Mouse (Mus musculus) retina, adult 2 months (tissue): ENCODE measurements around the gene Apba1.

Experiments used
- DNase-seq: peaks from one replicate; pipeline ENCODE4 v3.0.0-alpha.2; 2012; ENCODE audit warnings: low read depth, low spot score

The Apba1 gene

GRCm38 (mm10) chr19:23874502-23874901 is 115.8 kb downstream of the Apba1 start:
- no peak for DNase-seq

DNA sequence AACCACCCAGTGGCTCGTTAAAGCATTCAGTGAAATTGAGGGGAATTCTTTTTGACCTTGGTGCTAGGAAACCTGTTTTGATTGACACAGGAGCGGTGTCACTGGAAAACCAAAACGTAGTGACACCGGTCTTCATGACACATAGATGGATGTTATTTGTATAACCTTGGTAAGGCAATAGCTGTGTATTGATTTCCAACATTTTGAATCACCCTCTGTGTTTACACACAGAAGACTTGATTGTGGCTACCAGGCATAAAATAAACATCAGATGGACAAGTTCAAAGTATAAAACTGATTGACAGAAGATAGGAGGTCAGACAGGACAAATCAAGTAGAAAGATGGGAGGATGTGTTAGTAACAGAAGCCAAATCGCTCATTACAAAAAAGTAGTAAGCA is 117.1 kb downstream of the Apba1 start:
- no peak for DNase-seq

- DNase-seq, result peak; percentile 26
These were observed 121.2 kb downstream of the Apba1 start for GRCm38 (mm10) chr19:23879862-23880261.

DNA sequence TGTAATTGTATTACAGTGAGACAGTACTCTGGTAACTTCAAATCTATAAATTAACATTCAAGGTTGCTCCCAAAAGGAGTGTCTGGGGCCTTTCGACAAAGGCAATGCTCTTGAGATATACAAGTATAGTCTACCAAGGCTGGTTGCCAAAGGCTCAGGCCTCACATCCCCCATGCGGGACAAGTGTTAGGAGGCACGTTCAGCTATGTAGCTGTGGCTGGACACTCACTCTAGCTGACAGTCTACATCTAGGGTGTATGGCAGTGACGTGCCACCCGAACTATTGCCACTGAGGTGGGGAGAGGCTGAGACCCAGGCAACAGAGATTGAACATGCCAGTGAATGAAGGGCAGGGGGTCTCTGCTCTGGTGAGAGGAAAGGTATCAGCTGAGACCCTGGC is 127.5 kb downstream of the Apba1 start:
- DNase-seq, result no peak

GRCm38 (mm10) chr19:23891421-23891820 is 132.7 kb downstream of the Apba1 start:
- no peak for DNase-seq

GRCm38 (mm10) chr19:23892633-23893032 is 133.9 kb downstream of the Apba1 start:
- no peak for DNase-seq

DNA sequence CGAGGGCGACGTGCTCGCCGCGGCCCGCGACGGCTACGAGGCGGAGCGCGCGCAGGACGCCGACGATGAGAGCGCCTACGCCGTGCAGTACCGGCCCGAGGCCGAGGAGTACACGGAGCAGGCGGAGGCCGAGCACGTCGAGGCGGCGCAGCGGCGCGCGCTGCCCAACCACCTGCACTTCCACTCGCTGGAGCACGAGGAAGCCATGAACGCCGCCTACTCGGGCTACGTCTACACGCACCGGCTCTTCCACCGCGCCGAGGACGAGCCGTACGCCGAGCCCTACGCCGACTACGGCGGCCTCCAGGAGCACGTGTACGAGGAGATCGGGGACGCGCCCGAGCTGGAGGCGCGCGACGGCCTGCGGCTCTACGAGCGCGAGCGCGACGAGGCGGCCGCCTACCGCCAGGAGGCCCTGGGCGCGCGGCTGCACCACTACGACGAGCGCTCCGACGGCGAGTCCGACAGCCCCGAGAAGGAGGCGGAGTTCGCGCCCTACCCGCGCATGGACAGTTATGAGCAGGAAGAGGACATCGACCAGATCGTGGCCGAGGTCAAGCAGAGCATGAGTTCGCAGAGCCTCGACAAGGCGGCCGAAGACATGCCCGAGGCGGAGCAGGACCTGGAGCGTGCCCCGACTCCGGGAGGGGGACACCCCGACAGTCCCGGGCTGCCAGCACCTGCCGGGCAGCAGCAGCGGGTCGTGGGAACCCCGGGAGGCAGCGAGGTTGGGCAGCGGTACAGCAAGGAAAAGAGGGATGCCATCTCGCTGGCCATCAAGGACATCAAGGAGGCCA is 134.6 kb downstream of the Apba1 start:
- DNase-seq, result no peak

- DNase-seq, result no peak
These were observed 135.3 kb downstream of the Apba1 start for GRCm38 (mm10) chr19:23893946-23894345.

- DNase-seq, result no peak
These were observed 136.1 kb downstream of the Apba1 start for GRCm38 (mm10) chr19:23894822-23895221.

- no peak for DNase-seq
These were observed 138.2 kb downstream of the Apba1 start for GRCm38 (mm10) chr19:23896915-23897314.

DNA sequence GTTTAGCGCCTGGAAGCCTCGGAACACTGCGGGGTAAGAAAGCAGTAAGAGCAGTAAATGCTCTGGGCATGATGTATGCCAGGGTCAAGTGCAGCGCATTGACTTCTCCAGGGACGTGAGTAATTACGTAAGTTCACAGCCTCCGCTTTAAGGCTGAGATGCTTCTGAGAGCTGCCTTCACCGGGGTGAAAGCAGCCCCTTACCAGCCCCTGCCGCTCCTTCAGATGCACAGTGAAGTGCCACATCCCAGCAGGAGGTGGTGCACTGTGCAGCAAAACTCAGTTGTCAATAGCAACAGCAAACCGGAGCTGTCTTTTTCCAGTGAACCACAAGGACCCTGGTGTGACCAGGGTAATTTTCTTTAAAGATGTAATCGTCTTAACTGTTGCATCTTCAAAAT is 139.8 kb downstream of the Apba1 start:
- DNase-seq, result no peak

DNA sequence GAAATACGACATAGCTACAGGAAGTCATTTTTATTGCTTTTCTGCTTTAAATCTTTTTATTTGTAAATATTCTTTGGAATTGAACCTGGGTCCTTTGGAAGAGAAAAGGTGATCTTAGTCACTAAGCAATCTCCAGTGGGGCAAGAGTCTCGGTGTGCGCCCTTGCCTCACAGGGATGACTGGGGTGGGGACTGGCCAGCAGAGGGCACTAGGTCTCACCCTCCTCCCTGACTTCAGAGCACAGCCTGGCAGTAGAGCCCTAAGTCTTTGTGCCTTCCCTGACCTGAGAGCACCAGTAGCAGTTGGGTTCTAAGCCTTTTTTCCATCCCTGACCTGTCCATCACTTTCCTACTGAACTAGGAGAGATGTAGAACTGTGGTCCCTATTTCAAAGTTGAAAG is 142.5 kb downstream of the Apba1 start:
- DNase-seq, result no peak

DNA sequence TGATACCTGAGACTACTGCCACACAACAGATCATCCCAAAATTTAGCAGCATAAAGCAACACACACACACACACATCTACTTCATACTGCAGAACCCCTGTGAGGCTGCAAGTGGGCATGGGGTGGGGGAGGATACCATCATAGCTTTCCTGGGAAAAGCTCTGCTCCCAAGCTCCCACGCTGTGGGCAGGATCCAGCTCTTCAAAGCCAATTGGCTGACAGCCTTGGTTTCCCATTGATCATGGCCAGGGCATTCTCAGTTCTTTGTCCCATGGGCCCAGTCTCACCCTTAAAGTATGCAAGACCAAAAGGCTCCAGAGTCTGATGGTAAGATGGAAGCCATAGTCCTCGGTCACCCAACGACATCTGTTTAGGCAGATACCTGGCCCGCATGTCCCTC is 143.1 kb downstream of the Apba1 start:
- no peak for DNase-seq

GRCm38 (mm10) chr19:23903066-23903465 is 144.4 kb downstream of the Apba1 start:
- no peak for DNase-seq

DNA sequence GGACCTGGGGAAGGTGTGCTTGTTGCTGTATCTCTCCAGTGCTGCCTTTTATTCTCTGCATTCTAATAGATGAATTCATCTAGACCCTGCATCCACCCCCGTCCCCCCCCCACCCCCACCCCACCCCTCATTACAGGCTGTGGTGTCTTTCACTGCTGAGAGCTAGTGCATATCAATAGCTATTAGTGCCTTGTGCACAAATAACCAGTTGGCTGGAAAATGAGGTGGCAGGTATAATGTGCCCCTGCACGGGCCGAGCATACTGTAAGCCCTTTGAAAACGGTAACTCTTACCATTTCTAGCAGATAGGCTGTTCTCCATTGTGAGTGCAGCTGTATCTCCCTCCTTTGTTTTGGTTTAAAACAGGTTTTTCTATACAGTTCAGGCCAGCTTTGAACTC is 146.2 kb downstream of the Apba1 start:
- DNase-seq, result no peak

DNA sequence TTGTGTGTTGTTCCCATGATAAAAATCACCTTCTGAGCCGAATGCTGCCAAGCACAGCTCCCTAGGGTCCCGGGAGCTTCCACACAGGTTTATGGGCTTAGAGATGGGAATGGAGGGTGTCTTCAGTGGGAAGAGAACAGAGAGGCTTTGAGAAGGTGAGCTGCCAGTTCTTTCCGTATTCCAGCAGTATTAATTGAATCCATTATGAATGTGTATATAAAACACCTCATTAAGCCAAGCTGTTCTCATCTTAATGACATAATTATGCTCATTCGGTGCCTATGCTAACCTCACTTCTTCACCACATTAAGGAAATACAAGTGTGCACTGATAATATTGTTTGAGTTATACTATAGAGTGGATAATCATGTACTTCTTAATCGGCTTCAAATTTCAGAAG is 147.1 kb downstream of the Apba1 start:
- DNase-seq, result no peak

DNA sequence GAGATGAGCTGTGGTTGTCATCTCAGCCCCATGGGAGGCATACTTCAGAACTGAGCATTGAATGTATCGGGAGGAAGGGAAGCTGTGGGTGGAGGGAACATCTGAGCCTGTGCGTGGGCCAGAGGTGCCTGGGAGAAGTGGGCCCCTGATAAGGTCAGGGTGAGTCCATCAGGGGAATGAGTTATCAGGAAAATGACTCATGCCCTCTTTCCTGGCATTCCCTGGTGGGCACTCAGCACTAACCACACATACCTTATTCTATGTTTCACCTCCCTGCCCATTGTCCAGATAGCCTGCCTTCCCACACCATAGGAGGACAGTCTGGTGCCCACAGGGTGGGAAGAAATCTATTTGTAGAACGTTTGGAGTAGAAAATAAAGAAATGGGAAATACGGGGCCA is 151.7 kb downstream of the Apba1 start:
- DNase-seq, result no peak

DNA sequence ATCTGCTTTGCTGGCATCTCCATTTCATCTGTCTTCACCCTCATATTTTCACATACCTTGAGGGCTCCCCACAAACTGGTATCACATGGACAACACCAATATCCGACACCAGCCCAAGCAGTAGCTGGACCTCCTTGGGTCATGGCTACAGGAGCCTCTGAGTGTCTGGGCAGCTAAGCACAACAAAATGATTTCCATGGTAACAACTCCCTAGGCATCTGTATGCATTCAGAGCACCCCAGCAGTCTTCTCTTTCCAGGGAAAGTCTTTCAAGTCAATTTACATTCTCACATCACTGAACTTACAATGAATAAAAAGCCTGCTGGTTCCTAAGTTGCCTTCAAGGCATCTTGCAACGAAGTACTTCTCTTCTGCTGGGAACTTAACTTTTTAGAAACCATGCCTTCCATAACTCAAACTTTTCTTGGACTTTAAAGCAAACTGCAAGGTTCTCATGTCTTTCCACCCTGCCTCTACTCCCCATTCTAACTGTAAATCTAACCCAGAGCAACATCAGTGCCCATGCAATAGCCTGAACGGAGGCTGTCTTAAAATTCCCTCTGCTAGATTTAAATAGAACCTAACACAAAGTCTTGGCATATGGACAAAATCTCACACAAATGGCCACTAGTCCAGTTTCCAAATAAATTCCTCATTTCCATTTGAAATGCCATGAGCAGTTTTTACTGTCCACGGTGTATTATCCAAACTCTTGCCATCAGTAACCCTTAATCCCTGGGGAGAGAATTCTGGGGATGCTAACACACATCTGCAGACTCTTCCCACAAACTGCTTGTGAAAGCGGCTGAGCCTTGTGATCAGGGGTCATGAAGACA is 160.9 kb downstream of the Apba1 start:
- DNase-seq, result no peak

DNA sequence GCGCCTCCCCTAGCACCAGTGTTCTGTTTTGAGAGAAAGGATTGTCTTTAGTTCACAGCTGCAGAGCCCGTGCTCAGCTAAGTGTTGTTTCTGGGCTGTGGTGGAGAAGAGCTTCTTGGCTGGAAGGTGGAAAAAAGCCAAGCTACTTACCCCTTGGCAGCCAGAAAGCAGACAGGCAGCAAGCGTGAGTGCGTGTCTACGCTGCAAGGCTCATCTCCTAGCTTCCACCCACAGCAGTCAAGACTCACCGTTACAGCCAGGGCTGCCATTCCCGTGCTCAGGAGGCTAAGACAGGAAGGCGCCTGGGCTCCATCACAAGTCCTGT is 161.5 kb downstream of the Apba1 start:
- no peak for DNase-seq

- no peak for DNase-seq
These were observed 163.9 kb downstream of the Apba1 start for GRCm38 (mm10) chr19:23922601-23923000.

DNA sequence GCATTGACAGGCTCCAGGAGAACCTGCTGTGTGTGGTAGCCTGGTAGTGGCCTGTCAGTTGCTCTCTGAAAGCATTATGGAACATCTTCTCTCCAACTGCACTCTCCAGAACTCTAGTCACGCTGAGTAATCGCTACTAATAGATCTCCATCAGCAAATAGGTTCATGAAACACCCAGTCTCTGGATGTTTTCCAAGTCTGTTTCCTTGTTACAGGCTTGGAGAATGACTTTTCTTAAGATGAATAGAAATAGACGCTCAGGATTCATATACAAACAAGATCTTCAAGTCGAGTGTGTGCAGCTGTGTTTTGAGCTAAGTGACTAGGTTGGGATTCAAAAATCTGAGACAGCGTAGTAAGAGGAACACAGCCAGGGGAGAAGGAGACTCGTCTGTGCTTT is 165.4 kb downstream of the Apba1 start:
- DNase-seq, result no peak

DNA sequence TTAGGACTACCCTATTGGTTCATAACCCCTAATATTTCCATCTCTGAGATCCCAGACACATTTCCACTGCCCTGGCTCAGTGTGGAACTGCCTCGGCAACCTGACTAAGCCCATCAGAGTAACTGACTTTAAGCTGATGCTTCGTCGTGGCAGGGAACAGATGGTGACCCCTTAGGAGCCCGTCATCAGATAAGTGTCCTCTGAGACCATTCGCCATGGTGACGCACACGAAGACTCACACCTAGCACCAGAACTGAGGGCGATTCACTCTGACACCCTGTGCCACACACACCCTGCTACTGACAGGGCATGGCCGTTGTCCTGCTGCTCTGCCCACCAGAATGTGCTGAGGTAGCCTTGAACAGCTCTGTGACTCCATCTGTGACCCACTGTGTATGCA is 166.1 kb downstream of the Apba1 start:
- no peak for DNase-seq

DNA sequence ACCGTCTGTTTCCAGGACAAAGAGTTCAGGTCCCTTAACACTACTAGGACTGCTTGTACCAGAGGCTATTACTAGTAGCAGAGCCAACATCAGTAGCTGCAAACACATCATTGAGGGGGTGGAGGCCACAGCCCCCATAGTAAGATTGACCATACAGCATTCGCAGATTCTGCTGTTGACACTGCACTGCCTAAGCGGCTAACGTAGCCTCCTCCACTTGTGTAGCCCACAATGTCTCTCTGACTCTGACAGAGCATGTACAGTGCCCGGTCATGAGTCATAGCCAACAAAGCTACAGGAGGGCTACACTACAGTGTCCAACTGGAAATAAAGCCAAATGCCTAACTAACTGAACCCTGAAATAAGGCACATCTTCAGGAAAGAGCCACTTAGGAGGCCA is 166.9 kb downstream of the Apba1 start:
- no peak for DNase-seq
